Mouse (Mus musculus): ENCODE data around the gene Edf1.

The Edf1 gene

DNA sequence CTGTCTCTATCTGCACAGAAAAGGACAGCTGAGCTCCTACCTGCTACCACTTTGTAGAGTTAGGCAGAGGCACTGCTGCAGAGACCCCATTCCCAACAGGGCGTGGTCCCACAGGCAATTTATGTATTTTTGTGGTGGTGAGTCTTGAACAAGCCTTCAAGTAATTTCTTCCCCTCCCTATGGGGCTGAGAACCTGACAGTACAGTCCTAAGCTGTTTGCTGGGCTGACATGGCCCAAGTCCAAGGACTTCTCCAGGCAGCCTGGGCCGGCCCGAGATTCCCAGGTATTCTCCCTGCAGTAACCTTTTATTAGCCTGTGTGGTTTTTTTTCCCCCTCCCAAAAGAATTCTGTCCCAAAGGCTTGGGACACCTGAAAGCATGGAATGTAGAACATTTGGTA lies 26.5 kb downstream of the Edf1 start:
- ChIA-PET POLR2A (interaction anchor here in 2 of 4 experiments (1.4 to 7.3 kb wide), 4 partner anchors 8 to 27 kb away, joined by 3 to 48 read pairs (median 3); partner anchors contain the start of gene Edf1 (in 1 of the 2)), CTCF (interaction anchor here in 2 of 4 experiments (4.0 to 5.9 kb wide), 2 partner anchors 9 kb away, joined by 40 to 64 read pairs; no protein-coding TSS in a partner anchor)

DNA sequence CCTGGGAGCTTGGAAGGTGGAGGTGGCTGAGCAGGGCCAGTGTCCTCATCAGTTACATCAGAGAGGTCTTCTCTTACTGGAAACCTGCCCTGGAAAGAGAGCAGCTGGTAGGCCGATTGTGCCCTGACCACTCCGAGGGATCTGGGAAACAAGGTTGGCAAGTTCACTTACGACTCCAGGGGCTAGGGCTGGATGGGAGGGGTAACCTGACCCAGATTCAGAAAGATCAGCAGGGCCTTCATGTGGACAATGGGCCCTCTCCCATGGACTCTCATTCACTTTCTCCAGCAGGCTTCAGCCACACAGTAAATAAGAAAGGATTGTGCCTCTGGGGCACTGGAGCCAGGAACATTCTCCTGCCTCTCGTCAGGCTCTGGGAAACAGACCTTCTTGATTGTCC lies 27.2 kb downstream of the Edf1 start:
- POLR2A ChIA-PET = interaction anchor here in 1 of 4 experiments (1.5 to 7.3 kb wide), 2 partner anchors 8 to 9 kb away, joined by 3 to 48 read pairs; no protein-coding TSS in a partner anchor
- CTCF ChIA-PET = no interaction called here

GRCm38 (mm10) chr2:25585601-25586000 lies 28.0 kb downstream of the Edf1 start:
- ChIA-PET CTCF (no interaction called here), POLR2A (interaction anchor here in 1 of 4 experiments (0.9 kb wide), 1 partner anchor 23 kb away, joined by 3 read pairs; no protein-coding TSS in a partner anchor)

- ChIA-PET POLR2A (interaction anchor here in 2 of 4 experiments (0.8 to 2.8 kb wide), 9 partner anchors 8 to 46 kb away, joined by 3 to 11 read pairs (median 3); partner anchors contain the start of genes Edf1 (in 1 of the 2), Mamdc4 (in 1 of the 2) and Traf2 (in 1 of the 2)), CTCF (interaction anchor here in 2 of 4 experiments (0.6 kb wide), 2 partner anchors 13 to 160 kb away, joined by 3 read pairs; no protein-coding TSS in a partner anchor)
These were observed 29.6 kb downstream of the Edf1 start for GRCm38 (mm10) chr2:25587290-25587689.

- CTCF ChIA-PET = interaction anchor here in 2 of 4 experiments (0.5 to 1.1 kb wide), 4 partner anchors 9 to 106 kb away, joined by 3 to 4 read pairs (median 4); partner anchors contain the start of genes Mamdc4 (in 2 of the 2) and Phpt1 (in 1 of the 2)
- POLR2A ChIA-PET = interaction anchor here in 3 of 4 experiments (0.5 to 2.8 kb wide), 11 partner anchors 9 to 668 kb away, joined by 3 to 11 read pairs (median 3); partner anchors contain the start of genes Mamdc4 (in 1 of the 3) and Traf2 (in 1 of the 3)
These were observed 30.7 kb downstream of the Edf1 start for GRCm38 (mm10) chr2:25588227-25588907.

- CTCF ChIA-PET = interaction anchor here (0.5 to 7.6 kb wide), 16 partner anchors 9 to 201 kb away, joined by 3 to 64 read pairs (median 6); partner anchors contain the start of genes Ajm1 (in 4 of the 4), Entpd2 (in 1 of the 4), Mamdc4 (in 1 of the 4) and Phpt1 (in 1 of the 4)
- POLR2A ChIA-PET = interaction anchor here in 2 of 4 experiments (0.7 to 6.1 kb wide), 9 partner anchors 9 to 34 kb away, joined by 3 to 48 read pairs (median 4); partner anchors contain the start of genes Ajm1 (in 2 of the 2), Rabl6 (in 2 of the 2) and Edf1 (in 1 of the 2)
These were observed 34.2 kb downstream of the Edf1 start for GRCm38 (mm10) chr2:25591863-25592262.

- ChIA-PET CTCF (interaction anchor here in 2 of 4 experiments (0.9 to 7.6 kb wide), 3 partner anchors 14 to 15 kb away, joined by 3 to 64 read pairs (median 3); partner anchors contain the start of gene Ajm1 (in 2 of the 2)), POLR2A (interaction anchor here in 1 of 4 experiments (0.5 to 1.5 kb wide), 3 partner anchors 9 to 50 kb away, joined by 3 to 6 read pairs (median 4); partner anchors contain the start of genes Ajm1 and Traf2)
These were observed 39.3 kb downstream of the Edf1 start for GRCm38 (mm10) chr2:25596765-25597510.

DNA sequence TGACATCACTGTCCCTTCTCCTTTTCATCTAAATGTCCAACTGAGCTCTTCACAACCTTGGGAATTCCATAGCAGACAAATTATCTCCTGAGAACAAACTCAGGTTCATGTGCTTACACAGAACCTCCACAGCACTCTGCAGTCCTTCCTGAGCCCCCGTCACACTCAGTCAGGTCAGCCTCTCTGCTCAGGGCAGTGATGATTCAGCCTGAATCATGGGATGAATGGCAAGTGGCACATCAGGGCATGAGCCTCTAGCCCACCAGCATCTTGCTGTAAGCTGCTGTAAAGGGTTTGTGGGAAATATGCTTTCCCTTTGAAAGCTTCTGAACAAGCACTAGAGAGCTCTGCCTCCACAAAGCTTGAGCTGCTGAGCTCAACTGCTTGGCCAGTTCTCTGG lies 41.1 kb downstream of the Edf1 start:
- ChIA-PET POLR2A (interaction anchor here in 2 of 4 experiments (0.9 to 1.4 kb wide), 5 partner anchors 8 to 17 kb away, joined by 3 to 4 read pairs (median 4); partner anchors contain the start of genes Ajm1 (in 1 of the 2) and Rabl6 (in 1 of the 2)), CTCF (no interaction called here)

GRCm38 (mm10) chr2:25600037-25600436 lies 42.4 kb downstream of the Edf1 start:
- ChIA-PET CTCF (no interaction called here), POLR2A (interaction anchor here in 2 of 4 experiments (1.1 to 1.5 kb wide), 3 partner anchors 8 to 13 kb away, joined by 3 to 4 read pairs (median 3); partner anchors contain the start of gene Rabl6 (in 1 of the 2))

DNA sequence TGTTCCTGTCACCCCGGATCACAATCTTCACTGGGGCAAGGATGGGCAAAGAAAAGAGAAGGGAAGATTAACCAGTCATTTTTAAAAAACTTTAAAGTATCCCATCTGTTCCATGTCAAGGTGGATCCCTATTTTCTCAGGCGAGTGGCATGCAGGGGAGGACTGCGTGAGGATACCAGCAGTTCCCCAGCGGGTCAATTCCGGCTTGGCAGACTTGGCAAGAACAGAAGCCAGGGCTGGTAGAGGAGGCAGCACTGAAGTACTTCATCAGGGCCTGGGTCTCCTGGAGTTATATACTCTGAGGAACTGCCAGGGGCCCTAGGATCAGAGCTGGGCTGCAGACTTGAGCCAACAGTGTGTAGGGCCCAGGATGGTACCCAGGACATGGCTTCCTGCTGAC lies 44.9 kb downstream of the Edf1 start:
- ChIA-PET POLR2A (interaction anchor here in 2 of 4 experiments (0.7 to 1.4 kb wide), 4 partner anchors 9 to 27 kb away, joined by 3 to 4 read pairs (median 3); partner anchors contain the start of gene Phpt1 (in 1 of the 2)), CTCF (interaction anchor here in 2 of 4 experiments (0.8 to 1.2 kb wide), 3 partner anchors 10 to 21 kb away, joined by 3 to 4 read pairs (median 3); partner anchors contain the start of gene Ajm1 (in 2 of the 2))

DNA sequence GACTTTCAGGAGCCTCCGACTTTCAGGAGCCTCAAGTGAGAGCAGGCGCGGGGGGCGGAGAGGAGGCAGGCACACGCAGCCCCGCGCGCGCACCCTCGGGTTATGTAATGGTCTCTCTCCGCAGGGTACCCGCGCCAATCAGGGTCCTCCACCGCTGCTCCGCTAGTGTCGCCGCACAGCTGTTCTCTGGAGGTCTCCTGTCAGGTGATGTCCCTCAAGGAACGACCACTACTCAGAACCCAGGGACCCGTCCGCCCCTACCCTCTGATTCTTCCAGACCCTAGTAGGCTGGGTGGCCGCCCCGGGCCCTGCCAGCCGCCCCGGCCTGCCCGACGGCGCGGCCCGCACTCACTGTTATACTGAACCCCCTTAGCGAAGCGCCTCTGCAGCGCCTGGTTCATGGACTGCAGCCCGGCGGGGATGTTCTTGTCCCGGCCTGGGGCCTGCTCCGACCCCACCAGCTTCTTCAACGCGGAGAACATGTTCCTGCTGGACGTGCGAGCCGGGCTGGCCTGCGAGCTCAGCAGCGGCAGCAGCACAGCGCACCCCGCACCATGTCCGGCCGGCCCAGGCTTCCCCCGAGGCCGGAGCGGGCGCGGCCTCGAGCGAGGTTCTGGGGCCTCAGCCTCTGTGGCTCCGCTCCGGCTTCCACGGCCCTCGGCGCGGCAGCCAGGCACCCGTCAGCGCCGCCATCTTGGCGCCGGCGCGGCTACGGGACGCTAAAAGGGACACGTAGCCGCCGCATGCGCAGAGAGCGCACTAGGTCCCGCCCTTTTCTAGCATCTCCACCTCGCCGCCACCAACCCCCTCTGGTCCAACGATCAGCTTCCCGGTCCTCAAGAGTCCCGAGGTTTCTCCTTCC lies 50.3 kb downstream of the Edf1 start, which contains the start of gene Rabl6:
TSS of gene Rabl6 (minus strand) at position 761 of the 862 bp plus-strand sequence.
- ChIA-PET CTCF (interaction anchor here in 3 of 4 experiments (1.1 to 1.7 kb wide), 3 partner anchors 8 to 27 kb away, joined by 3 to 5 read pairs (median 4); partner anchors contain the start of gene Ajm1 (in 2 of the 3)), POLR2A (interaction anchor here (0.6 to 4.1 kb wide), 23 partner anchors 9 to 100 kb away, joined by 3 to 25 read pairs (median 3); partner anchors contain the start of genes Phpt1 (in 3 of the 4), Ajm1 (in 2 of the 4), Mamdc4 (in 2 of the 4) and Tmem141 (in 2 of the 4))

DNA sequence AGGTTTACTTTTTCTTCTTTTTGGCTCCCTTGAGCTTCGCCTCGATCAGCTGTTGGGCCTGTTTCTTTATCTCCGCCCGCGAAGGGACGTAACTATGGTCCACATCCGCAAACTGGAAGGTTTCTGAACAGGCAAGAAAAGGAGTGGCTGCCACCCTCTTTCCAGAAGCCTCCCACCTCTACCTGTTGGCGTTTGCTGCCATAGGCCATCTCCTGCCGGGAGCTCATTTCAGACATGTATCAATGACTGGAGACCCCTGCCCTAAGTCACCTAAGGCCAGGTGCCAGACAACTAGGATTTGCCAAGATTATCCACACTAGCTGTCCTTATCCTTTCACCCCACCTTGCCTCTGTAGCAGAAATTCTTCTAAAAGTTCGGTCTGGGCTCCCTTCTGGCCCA lies 51.0 kb downstream of the Edf1 start:
- POLR2A ChIA-PET = interaction anchor here (0.7 to 4.1 kb wide), 23 partner anchors 9 to 100 kb away, joined by 3 to 25 read pairs (median 3); partner anchors contain the start of genes Phpt1 (in 3 of the 4), Ajm1 (in 2 of the 4), Mamdc4 (in 2 of the 4) and Tmem141 (in 2 of the 4)
- CTCF ChIA-PET = interaction anchor here in 2 of 4 experiments (0.7 to 1.3 kb wide), 3 partner anchors 9 to 28 kb away, joined by 3 to 5 read pairs (median 3); partner anchors contain the start of genes Ajm1 (in 2 of the 2) and Ccdc183 (in 1 of the 2)
